Mouse (Mus musculus) liver, embryonic 13.5 days (tissue): ENCODE results near the gene Mpdz. TPM values are rescaled to one million over a fixed set of nuclear protein-coding genes. Genes with fewer than 3 reads are reported as not detected.

Experiments used
- ATAC-seq: fragments of 200-750 bp; cut with Nextera tagmentation; 2 replicates; pipeline ENCODE4 v1.8.0; 2017; ENCODE audit warnings: low read depth, mild to moderate bottlenecking, moderate number of reproducible peaks, moderate library complexity
- DNase-seq: peaks from one replicate; pipeline ENCODE4 v3.0.0; 2022
- H3K27ac ChIP-seq: fragments of 300-500 bp; sonication (generic); 2 replicates; pipeline ENCODE4 v1.5.1; 2015; ENCODE audit warnings: moderate library complexity, mild to moderate bottlenecking, inconsistent platforms
- H3K27me3 ChIP-seq: fragments of 300-500 bp; sonication (generic); 2 replicates; pipeline ENCODE4 v1.6.1; 2015; ENCODE audit warnings: mild to moderate bottlenecking, inconsistent platforms
- H3K36me3 ChIP-seq: fragments of 300-500 bp; sonication (generic); 2 replicates; pipeline ENCODE4 v1.6.1; 2015; ENCODE audit warnings: mild to moderate bottlenecking, inconsistent platforms
- H3K4me1 ChIP-seq: fragments of 300-500 bp; sonication (generic); replicated peaks from 2 replicates; pipeline ENCODE4 v1.6.1; 2015; ENCODE audit warnings: inconsistent platforms
- H3K4me2 ChIP-seq: fragments of 300-500 bp; sonication (generic); 2 replicates; pipeline ENCODE4 v1.6.1; 2015; ENCODE audit warnings: inconsistent platforms, mild to moderate bottlenecking, moderate library complexity
- H3K4me3 ChIP-seq: fragments of 300-500 bp; sonication (generic); replicated peaks from 2 replicates; pipeline ENCODE4 v1.5.1; 2015; ENCODE audit warnings: mild to moderate bottlenecking, inconsistent platforms
- H3K9ac ChIP-seq: fragments of 300-500 bp; sonication (generic); 2 replicates; pipeline ENCODE4 v1.6.1; 2015; ENCODE audit warnings: mild to moderate bottlenecking, inconsistent platforms
- H3K9me3 ChIP-seq: fragments of 300-500 bp; sonication (generic); replicated peaks from 2 replicates; pipeline ENCODE4 v1.6.1; 2016; ENCODE audit warnings: inconsistent platforms
- WGBS: fragments of 180-500 bp; shearing (Covaris S2); methylation state at CpG from one replicate; pipeline ENCODE4 v1.1.7; 2015; ENCODE audit not compliant: insufficient replicate concordance; 5-methylcytosine and 5-hydroxymethylcytosine counted together
- polyA plus RNA-seq: library from polyadenylated mRNA; unstranded; fragments of >200 nt; fragmentation: Nextera tagmentation; extraction: Ambion mirVana; gene quantifications from 2 replicates; pipeline ENCODE4 v1.2.1, GENCODE M21; 2015

The Mpdz gene
- polyA plus RNA-seq, 1 experiment from 2014 or later = 2.1 TPM

DNA sequence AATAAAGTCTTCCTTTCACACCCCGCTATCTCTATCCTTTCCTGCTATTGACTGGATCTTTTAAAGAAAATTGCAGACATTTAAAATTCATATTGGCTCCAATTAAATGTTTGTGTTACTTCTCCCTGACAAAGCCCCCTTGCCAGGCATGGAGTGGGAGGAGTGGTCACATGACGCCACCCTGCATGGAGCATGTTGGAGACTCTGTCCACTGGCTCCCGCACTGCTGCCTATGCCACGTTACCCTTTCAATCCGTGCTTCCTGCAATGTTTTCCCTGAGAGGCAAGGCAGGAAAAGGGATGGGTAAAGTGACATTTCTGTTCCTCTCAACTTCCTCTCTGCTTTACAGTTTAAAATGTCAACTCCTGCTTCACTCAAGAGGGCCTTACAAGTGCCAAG, 128.0 kb downstream of the Mpdz start:
- no peak overlapping the region for H3K4me2 ChIP-seq
- H3K4me1 ChIP-seq = no peaks in the 10 kb centered on the region
- no peaks in the 10 kb centered on the region for H3K36me3 ChIP-seq
- no peak overlapping the region for H3K27ac ChIP-seq
- H3K27me3 ChIP-seq = no peaks in the 10 kb centered on the region
- no peak overlapping the region for H3K9ac ChIP-seq
- no peak overlapping the region for H3K4me3 ChIP-seq
- no peak for ATAC-seq
- no peak for DNase-seq
- H3K9me3 ChIP-seq = no peaks in the 10 kb centered on the region
- 62% methylated on average over 5 of the region's 5 CpGs for WGBS

DNA sequence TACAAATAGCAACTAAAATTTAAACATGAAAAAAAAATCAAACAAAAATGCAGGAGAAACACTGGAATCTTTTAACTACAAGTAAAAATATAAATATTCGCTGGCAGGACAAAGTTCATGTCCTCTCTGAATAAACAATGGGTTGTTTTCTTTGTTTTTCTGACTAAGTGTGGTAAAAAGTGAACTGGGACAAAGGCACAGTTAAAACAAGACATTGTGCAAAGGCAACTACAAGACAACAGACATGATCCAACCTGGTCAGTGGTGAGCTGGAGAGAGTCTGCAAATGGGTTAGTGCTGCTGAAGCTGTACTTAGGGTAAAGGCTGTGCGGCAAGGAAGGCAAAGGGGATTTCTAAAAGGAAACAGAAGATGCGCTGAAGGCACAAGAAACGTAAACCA, 129.4 kb downstream of the Mpdz start:
- H3K27ac ChIP-seq = no peak overlapping the region
- H3K9me3 ChIP-seq = no peaks in the 10 kb centered on the region
- ATAC-seq = no peak
- 62% methylated on average over 4 of the region's 4 CpGs for WGBS
- H3K4me1 ChIP-seq = no peaks in the 10 kb centered on the region
- no peaks in the 10 kb centered on the region for H3K36me3 ChIP-seq
- no peak overlapping the region for H3K4me2 ChIP-seq
- no peak overlapping the region for H3K9ac ChIP-seq
- no peak for DNase-seq
- H3K27me3 ChIP-seq = no peaks in the 10 kb centered on the region
- H3K4me3 ChIP-seq = no peak overlapping the region

DNA sequence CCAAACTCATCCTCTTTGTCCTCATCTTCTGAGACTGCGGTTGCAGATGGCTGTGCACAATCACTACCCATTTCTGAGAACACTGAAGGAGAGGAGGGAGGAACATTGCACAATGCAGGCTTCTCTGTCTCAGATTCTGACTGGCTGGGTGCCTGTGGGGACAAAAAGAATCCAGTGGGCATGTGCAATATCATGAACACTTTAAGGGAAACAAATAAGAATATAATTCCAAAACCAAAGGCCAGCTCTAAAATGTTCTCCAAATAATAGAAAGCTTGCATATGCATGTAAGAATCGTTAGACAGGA, 132.5 kb downstream of the Mpdz start:
- no peak overlapping the region for H3K4me3 ChIP-seq
- H3K4me2 ChIP-seq = no peak overlapping the region
- DNase-seq = no peak
- ATAC-seq = no peak
- no peak overlapping the region for H3K9ac ChIP-seq
- no peaks in the 10 kb centered on the region for H3K9me3 ChIP-seq
- no peak overlapping the region for H3K27ac ChIP-seq
- H3K27me3 ChIP-seq = no peaks in the 10 kb centered on the region
- 63% methylated on average over 2 of the region's 2 CpGs for WGBS
- H3K36me3 ChIP-seq = no peaks in the 10 kb centered on the region
- H3K4me1 ChIP-seq = no peaks in the 10 kb centered on the region

DNA sequence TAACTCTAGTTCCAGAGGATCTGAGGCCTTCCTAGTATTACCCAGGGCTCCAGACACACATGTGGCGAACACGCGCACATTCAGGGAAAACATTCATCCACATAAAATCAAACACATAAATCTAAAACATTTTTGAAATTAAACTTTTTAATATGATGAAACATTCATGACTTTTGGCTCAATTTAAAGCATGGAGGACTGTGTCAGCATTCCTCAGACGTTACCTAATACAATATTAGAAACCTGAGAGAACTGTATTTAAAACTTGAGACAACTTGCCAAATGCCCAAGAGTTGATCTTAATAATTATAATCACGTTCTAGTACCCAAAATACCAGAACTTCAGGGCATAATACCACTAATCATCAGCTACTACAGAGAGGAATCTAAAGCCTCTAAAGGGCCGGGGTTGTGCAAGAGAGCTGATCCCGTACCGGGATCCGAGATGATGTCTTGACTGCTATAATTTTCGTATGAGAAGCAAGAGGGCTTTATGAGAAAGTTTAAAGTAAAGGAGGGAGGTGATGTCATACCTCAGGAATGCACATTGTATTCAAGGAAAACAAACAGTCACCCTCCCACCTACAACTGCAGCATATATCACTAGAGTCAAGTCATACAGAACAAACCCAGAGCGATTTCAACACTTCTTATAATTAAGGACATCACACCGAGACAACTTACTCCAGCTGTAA, 133.0 kb downstream of the Mpdz start:
- no peak overlapping the region for H3K4me2 ChIP-seq
- no peak overlapping the region for H3K27ac ChIP-seq
- DNase-seq = no peak
- ATAC-seq = no peak
- WGBS = 69% methylated on average over 12 of the region's 12 CpGs
- no peak overlapping the region for H3K9ac ChIP-seq
- H3K27me3 ChIP-seq = no peaks in the 10 kb centered on the region
- no peaks in the 10 kb centered on the region for H3K36me3 ChIP-seq
- no peaks in the 10 kb centered on the region for H3K4me1 ChIP-seq
- H3K9me3 ChIP-seq = no peaks in the 10 kb centered on the region
- H3K4me3 ChIP-seq = no peak overlapping the region

DNA sequence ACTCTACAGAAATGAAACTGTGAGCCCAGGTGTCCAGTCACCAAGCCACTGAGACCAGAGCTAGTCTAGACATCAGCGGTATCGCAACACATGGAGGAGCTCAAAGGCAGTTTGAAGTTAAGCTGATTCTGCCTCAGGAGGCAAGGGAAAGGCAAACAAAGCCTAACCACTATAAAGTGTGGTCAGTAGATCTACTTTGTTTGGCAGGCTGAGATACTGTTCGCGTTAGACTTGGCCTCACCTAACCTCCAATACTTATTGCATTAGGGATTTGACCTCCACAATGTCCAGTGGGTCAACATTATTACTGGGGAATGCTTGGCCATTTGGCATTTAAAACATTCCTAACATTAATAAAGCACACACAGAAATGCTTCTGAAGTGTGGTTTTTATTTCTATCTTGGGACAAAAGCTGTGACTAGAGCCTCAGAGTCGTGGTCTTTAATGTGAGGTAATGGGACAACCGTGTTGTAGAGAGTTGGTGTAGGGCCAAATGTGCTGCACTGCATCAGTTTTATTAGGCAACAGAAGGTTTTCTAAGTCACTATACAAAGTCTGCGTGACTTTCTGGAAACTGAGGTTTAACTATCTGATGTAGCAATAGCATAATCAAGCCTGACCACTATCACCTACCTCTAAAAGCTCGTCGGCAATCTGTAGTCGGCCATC, 134.9 kb downstream of the Mpdz start:
- Histone ChIP-seq H3K27ac (no peak overlapping the region), H3K27me3 (no peaks in the 10 kb centered on the region), H3K4me3 (no peak overlapping the region), H3K4me1 (no peaks in the 10 kb centered on the region), H3K9me3 (no peaks in the 10 kb centered on the region), H3K9ac (no peak overlapping the region), H3K4me2 (no peak overlapping the region), H3K36me3 (no peaks in the 10 kb centered on the region)
- DNase-seq = no peak
- WGBS = 78% methylated on average over 10 of the region's 10 CpGs
- no peak for ATAC-seq

DNA sequence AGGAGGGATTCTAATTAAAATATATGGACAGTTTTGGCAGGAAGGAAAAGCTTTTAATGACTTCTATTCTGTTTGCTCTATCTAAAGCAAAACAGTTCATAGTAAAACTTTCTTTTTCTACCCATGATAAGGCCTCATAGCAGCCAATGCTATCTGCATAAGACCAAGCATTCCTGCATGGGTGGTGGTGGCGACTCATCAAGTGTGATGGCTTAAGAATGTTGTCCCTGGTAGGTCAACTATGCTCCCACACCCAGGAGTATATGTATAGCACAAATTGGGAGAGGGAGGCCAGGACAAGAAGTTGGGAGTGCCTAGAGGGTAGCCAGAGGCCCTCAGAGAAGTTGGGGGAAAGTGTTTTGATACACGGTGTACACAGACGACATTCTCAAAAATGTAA, 140.6 kb downstream of the Mpdz start:
- WGBS = 74% methylated on average over 3 of the region's 3 CpGs
- no peak overlapping the region for H3K4me2 ChIP-seq
- no peak overlapping the region for H3K9ac ChIP-seq
- H3K4me3 ChIP-seq = no peak overlapping the region
- H3K36me3 ChIP-seq = no peaks in the 10 kb centered on the region
- no peaks in the 10 kb centered on the region for H3K4me1 ChIP-seq
- no peak for ATAC-seq
- no peaks in the 10 kb centered on the region for H3K9me3 ChIP-seq
- H3K27ac ChIP-seq = no peak overlapping the region
- no peak for DNase-seq
- no peaks in the 10 kb centered on the region for H3K27me3 ChIP-seq

DNA sequence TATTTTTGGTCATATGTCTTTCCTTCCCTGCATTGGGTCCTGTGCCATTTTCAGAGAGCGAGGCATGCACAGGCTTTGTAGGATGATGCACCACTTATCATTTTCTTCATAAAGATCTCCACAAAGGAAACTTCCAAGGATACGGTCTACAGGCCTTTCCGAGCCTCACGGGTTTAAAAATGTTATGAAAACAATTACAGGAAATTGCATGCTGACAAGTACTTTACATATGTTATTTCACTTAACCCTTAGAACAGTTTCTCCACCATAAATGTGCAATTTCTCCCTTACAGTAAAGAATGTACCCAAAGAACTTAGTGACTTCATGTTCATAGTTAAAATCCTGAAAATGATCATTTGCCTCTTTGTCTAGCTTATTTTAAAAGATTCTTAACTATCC, 144.2 kb downstream of the Mpdz start:
- 63% methylated on average over 4 of the region's 4 CpGs for WGBS
- Histone ChIP-seq H3K36me3 (no peaks in the 10 kb centered on the region), H3K9me3 (no peaks in the 10 kb centered on the region), H3K27ac (no peak overlapping the region), H3K27me3 (no peaks in the 10 kb centered on the region), H3K4me2 (no peak overlapping the region), H3K4me1 (no peaks in the 10 kb centered on the region), H3K9ac (no peak overlapping the region), H3K4me3 (no peak overlapping the region)
- no peak for ATAC-seq
- no peak for DNase-seq

DNA sequence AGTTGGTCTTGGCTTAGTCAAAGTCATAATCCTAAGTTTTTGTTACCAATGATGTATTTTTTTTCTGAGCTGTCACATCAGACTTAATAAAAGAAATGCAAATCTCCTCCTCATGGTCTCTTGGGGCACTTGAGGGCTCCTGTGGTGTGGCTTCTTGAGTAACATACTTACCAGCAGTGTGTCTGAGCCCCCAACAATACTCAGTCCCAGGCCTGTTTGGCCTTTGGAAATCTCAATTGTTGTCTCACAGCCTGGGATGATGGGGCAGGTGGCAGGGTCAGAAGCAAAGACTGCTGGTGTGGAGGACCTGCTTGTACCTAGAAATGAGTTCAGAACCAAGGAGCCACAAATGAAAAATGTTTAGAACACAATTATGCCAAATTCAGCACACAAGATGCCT, 149.3 kb downstream of the Mpdz start:
- Histone ChIP-seq H3K9me3 (no peaks in the 10 kb centered on the region), H3K9ac (no peak overlapping the region), H3K36me3 (no peaks in the 10 kb centered on the region), H3K4me1 (no peaks in the 10 kb centered on the region), H3K27ac (no peak overlapping the region), H3K4me3 (no peak overlapping the region), H3K27me3 (no peaks in the 10 kb centered on the region), H3K4me2 (no peak overlapping the region)
- DNase-seq (no peak), ATAC-seq (no peak)

DNA sequence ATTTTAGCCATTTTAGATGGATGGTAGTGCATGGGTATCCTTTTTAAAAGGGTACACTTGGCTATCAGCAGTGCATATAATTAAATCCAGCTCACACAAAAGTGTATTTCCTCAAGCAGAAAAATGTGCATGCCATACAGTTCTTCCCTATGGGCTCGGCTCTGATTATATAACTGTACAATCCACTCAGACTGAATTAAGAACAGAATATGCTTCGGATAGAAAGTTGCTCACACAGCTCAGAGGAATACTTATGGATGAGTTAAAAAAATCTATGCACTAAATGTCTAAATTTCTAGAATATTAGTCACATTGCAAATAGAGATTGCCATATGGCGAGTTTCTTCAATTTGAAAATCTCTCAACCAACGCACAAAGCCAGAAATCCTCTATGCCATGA, 157.1 kb downstream of the Mpdz start:
- no peak for ATAC-seq
- Histone ChIP-seq H3K4me2 (no peak overlapping the region), H3K27me3 (no peaks in the 10 kb centered on the region), H3K9me3 (no peaks in the 10 kb centered on the region), H3K4me1 (no peaks in the 10 kb centered on the region), H3K36me3 (no peaks in the 10 kb centered on the region), H3K9ac (no peak overlapping the region), H3K27ac (no peak overlapping the region), H3K4me3 (no peak overlapping the region)
- DNase-seq = no peak
- WGBS = 79% methylated on average over 4 of the region's 4 CpGs

DNA sequence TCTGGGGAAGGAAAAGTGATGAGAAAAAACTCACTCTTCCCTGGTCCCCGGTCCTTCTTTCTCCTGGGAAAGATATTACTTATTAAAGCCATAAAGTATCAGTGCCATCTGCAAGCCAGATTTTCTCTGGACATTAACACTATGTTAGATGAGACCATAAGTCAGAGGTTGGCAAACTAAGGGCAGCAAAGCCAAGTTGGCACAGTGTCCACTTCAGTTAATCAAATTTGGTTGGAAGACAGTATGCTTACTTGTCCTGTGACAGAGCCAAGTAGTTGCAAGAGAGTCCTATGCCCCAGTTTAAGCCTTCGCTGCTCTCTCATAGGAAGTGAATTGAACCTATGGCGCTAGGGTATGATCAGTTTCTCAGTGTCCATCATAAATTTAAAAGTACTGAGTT, 159.0 kb downstream of the Mpdz start:
- no peak overlapping the region for H3K4me3 ChIP-seq
- ATAC-seq (no peak), DNase-seq (no peak)
- H3K4me2 ChIP-seq = no peak overlapping the region
- H3K36me3 ChIP-seq = no peaks in the 10 kb centered on the region
- H3K27me3 ChIP-seq = no peaks in the 10 kb centered on the region
- WGBS = 81% methylated on average over 3 of the region's 3 CpGs
- no peak overlapping the region for H3K27ac ChIP-seq
- no peaks in the 10 kb centered on the region for H3K9me3 ChIP-seq
- no peaks in the 10 kb centered on the region for H3K4me1 ChIP-seq
- H3K9ac ChIP-seq = no peak overlapping the region

DNA sequence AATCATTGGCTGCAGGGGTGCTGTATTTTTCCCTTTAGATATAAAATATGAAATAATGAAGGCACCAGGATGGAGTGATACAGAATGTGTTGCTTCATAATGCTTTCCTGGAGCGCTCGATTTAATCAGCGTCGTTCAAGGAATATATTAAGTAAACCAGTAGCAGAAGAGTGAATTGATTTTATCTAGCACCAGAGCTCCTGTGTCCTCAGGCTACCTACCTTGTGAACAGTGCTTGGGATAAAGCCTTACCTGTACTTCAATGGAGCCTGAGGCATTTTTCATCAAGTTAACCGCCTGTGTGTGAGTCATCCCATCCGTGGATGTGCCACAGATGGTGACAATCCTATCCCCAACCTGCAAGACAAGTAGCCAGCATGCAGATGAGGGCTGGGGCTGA, 159.5 kb downstream of the Mpdz start:
- WGBS = 85% methylated on average over 6 of the region's 6 CpGs
- Histone ChIP-seq H3K9ac (no peak overlapping the region), H3K4me1 (no peaks in the 10 kb centered on the region), H3K27ac (no peak overlapping the region), H3K9me3 (no peaks in the 10 kb centered on the region), H3K27me3 (no peaks in the 10 kb centered on the region), H3K36me3 (no peaks in the 10 kb centered on the region), H3K4me3 (no peak overlapping the region), H3K4me2 (no peak overlapping the region)
- DNase-seq = no peak
- ATAC-seq = no peak

DNA sequence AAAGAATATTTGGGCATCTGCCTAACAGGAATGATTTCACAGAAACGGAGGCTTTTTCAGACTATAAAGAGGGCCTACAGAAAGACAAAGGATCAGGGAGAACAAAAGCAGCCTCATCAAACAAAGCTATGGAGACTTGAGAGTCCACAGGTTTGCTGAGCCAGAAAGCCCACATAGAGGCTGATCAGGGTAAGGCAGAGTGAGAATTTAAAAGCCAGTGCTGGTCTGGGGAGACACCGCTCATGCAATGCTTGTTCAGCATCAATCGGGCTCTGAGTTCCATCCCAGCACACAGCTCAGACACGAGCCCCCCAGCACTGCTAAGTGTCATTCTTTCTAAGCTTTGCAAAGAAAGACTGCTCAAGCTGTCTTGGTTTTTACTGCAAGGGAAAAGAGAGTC, 162.5 kb downstream of the Mpdz start:
- H3K4me1 ChIP-seq = no peaks in the 10 kb centered on the region

More for the DNA sequence above, 162.5 kb downstream of the Mpdz start:
- ATAC-seq (no peak), DNase-seq (no peak)
- WGBS = 76% methylated on average over 4 of the region's 4 CpGs
- H3K9me3 ChIP-seq = no peaks in the 10 kb centered on the region
- H3K27ac ChIP-seq = no peak overlapping the region
- H3K9ac ChIP-seq = no peak overlapping the region
- no peaks in the 10 kb centered on the region for H3K36me3 ChIP-seq
- no peak overlapping the region for H3K4me3 ChIP-seq
- no peaks in the 10 kb centered on the region for H3K27me3 ChIP-seq
- H3K4me2 ChIP-seq = no peak overlapping the region
